Mouse (Mus musculus): ENCODE results near the gene Duox2. TPM values are rescaled to one million over a fixed set of nuclear protein-coding genes. Genes with fewer than 3 reads are reported as not detected.
A peak's percentile ranks its signal among the peaks of the same experiment; 100 is the strongest.

Duox2 gene
- total RNA-seq, 2 experiments from 2014 or later, result 0.15 to 0.33 TPM

DNA sequence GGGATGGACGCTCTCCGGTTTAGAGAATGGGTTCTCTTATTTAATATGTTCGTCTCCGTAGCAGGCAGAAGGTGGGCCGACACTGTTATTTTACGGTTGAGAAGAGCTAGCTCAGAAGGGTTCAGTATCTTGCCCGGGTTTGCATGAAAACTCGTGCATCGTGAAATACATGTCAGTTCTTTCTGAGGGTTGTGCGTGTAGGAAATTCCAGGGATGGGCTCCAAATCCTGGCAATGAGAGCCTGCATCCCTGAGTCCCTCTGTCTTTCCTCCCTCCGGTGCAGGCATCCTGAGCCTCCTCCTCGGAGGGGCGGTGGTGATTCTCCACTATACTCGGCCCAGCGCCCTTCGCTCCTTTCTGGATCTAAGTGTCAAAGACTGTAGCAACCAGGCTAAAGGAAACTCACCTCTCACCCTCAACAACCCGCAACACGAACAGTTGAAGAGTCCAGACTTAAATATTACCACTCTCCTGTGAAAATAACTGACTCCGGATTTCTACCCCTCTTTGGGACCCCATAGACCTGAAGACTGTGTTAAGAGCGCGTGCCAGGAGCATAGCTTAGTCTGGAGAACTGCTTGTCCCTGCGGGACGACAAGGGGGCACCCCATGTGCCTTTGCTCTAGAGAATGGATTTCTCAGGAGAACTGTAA lies 3.8 kb upstream of the Duox2 start:
- no peak for DNase-seq

DNA sequence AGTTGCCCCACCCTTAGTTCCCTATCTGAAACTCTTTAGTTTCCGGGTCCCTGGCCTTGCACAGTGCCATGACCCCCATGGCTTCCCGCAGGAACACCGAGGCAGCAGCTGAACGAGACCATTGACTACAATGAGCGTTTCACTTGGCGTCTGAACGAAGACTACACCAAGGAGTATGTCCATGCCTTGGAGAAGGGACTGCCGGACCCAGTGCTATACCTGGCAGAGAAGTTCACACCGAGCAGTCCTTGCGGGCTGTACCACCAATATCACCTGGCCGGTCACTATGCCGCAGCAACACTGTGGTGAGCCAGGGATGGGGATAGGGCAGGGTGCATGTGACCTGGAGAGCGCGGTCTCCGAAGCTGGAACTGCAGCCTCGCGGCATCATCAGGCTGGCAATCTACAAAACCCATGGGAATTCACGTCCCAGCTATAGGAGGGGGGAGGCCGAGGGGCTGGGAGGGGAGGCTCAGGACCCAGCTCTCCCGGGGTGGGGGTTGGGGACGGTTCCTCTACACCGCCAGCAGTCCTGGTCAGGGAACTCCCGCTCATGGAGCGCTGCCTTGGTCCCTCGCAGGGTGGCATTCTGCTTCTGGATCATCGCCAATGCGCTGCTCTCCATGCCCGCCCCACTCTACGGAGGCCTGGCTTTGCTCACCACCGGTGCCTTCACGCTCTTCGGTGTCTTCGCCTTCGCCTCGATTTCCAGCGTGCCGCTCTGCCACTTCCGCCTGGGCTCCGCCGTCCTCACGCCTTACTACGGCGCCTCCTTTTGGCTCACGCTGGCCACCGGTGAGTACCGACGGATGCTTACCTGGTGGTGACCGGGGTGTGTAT lies 3.1 kb upstream of the Duox2 start:
- DNase-seq, result peak; percentile 61

DNA sequence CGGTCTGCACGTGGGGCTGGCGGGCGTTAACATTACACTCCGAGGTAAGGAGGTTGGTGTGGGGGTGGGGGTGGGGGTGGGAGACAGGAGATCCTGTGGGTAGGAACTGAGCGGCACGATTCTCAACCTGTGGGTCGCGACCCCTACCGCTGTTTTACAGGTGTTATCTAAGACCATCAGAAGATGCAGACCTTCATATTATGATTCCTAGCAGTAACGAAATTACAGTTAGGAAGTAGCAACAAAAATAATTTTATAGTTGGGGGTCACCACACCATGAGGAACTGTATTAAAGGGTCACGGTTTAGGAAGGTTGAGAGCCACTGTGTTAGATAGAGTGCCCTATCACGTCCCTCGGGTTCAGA lies 2.4 kb upstream of the Duox2 start:
- DNase-seq, result no peak

DNA sequence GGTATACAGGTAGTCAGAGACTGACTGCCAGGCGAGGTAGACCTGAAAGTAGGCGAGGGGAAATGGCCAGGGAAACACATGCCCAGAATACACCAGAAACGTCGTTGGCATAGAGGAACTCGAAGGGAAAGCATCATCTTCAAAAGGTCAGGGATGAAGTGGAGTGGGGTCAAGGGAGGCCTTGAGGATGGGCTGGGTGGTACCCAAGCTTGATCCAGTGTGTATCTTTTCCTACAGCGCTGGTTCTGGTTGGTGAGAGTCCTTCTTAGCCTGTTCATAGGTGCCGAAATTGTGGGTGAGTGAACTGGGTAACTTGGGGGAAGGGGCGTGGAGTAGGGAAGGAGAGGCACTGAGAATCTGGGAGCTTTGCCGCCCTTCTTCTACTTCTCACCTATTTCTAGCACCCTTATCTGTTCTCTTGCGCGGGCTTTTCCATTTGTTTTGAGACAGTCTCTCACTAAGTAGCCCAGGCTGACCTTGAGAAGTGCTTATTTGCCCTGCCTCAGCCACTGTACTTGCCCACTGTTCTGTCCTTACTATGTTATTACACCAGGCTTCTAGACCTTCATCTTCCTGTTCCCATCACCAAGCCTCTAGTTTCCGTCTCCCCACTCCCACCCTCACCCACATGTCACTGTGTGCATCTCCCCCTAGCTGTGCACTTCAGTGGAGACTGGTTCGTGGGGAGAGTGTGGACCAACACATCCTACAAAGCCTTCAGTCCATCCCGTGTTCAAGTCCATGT lies 1.8 kb upstream of the Duox2 start:
- DNase-seq, result no peak

DNA sequence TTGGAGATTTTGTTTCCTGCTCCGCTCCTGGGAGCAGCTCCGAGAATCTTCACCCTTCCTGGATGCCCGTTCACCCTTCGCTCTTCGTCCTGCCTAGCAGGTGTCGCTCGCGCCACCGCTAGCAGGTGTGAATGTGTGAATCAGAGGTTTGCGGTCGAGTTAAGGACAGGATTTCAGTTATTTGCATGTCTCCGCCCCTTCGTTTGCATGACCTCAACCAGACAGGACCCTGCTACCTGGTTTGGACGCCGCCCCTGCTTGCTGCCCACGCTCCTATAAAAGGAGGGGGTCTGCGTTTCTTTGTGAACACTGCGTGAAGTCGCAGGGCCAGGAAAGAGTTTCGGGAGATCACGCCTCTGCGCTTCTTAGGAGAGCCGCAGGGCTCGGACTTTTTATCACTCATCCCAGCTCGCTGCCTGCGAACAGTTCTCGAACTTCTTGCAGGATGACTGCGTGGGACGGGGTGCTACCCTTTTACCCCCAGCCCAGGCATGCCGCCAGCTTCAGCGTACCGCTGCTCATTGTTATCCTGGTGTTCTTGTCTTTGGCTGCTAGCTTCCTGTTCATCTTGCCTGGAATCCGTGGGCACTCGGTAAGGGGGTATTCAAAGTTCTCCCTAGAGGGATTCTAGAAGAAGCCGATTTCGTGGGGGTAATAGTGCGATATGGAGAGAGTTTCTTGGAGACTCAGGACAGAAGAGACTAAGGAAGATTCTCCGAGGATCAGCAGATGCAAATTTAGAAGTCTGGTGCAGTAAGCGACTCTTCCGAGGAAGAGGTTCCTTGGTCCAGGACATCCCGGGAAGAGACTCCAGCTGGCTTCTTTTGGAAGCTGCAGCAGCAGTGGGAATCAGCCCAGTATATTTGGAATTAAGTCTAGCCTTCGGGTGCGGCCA lies 594 bp upstream of the Duox2 start, which contains the start of gene Duoxa2:
TSS of gene Duoxa2 (plus strand) at position 305 of the 895 bp plus-strand sequence.
- DNase-seq, result peak; percentile 19

DNA sequence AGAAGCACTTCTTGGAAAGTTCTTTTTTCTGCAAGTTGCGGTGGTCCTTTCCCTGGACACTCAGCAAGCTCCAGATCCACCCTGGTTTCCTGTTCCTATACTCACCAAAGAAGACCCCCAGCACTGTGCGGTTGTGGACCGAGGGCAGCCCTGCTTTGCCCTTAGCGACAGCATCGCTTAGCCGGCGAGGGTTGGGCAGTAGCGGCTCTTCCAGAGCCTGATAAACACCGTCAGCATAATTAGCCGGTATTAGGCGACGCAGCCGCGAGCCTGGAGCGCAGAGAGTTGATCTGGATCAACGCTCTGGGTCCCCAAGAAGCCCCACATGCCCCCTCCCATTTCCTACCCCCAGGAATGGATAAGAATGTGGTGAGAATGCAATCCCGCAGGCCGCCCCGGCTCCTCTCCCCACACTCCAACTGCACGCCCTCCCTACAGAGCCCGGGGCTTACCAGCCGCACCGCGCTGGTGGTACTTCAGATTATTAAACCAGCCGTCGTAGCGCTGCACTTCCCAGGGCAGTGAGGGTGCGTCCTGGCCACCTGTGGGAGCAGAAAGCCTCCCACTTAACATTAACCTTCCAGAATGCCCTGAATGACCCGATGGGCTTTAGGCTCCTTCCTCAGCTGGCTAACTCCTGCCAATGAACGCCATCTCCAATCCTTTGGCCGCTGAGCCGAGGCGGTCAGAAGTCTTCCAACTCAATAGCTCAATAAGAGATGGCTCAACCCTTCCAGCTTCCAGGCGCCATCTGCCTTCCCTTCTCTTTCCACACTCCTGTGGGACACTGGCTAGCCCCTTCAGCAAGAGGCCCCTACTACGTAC lies 766 bp downstream of the Duox2 start:
- no peak for DNase-seq

DNA sequence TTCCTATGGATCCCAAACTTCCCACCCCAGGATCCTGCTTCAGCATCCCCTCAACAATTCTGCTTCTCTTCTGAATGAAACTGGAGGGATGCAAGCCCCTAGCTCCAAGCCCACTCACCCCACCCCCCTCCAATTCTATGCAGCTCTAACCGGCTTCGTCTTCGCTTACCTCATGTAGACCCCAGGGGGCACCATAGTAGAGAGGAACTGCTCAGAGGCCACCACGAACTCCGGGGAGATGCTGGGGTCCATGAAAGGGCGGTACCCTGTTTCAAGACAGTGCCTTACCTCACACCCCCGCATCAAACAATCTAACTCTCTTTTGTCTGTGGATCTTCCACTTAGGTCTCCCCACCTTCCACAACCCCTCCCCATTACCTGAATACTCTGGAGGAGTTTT lies 3.3 kb downstream of the Duox2 start:
- DNase-seq, result no peak

DNA sequence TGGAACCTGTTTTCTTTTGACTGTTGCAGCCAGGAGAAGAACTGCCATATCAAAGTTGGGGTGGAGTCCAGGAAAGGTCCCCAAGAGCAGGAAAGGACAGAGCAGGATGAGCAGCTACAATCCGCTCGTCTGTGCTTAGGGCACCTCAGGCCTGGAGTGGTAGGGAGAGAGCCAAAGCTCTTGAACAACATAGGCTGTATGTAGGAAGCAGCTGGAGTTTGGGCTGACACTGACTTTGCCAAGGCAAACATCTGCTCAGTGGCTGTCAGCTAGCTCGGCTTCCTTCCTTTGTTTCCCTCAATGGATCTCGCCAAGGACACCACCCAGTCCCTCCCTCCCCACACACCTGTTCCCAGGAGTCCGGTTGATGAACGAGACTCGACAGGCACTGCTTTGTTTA lies 12.1 kb downstream of the Duox2 start:
- no peak for DNase-seq

DNA sequence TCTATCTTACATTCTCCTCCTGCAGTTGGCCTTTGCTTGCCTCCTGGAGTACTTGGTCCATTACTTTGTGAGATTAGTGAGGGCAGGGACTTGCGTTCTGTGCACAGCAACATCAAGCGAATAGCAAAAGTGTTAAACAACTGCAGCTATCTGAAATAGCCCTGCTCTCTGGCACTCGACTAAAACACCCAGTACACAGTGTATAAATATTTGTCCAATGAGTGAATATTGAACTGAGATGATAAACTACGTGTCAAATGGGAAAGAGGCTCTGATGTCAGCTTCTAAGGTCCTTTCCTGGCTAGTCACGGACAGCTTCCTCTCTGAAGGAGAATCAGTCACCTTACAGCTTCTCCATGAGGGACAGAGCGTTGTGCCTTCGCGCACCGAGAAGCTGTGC lies 14.2 kb downstream of the Duox2 start:
- DNase-seq, result no peak

DNA sequence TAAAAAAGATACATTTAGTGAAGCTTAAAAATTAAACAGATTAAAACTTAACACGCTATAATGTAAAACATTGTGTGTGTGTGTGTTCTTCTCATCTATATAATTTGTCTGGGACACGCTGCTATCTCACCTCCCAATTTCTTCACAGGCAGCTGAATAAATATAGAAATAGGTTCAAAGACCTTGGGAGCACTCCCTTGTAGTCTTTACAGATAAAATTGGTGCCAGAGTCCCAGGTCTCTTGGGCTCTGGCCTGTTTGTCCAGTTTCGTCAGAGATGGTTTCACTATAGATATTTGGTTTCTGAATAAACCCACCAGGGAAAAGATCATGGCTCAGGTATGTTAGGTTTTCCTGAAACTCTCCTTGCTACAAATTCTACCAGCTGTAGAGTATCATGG lies 19.5 kb downstream of the Duox2 start:
- DNase-seq, result no peak

DNA sequence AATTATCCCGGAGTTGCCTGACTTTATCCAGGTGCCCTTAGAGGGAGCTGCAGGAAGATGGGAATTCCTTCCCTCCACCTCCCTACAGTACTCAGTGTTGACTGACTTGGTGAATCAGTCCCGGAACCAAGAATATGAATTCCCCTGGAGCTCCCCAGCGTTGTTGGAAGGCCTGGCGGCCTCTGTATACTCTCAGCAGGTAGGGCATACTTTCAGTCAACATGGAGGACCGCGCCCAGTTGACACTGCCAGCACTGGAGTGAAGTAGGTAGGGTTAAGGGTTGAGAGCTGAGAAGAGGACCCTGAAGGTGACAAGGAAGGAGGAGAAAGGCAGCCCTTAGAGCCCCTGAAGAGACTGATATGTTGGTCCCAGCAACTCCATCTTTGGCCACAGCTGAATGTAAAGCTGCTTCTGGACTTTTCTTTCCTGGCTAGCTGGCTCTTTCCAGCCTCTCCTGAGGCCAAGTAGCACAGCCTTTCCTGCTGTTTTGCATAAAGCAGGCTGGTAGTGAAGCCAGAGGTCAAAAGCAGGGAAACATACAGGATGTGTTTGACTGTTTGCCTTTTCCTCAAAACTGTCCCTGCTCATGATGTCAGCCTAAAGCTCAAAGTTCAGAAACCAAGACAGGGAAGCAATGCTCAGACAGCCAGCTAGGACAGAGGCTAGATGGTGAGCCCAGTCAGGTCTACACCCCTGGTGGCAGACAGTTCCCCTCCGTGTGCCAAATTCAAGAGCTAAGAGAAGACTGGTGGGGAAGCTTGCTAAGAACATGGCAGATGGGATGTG lies 31.6 kb downstream of the Duox2 start:
- DNase-seq, result no peak

DNA sequence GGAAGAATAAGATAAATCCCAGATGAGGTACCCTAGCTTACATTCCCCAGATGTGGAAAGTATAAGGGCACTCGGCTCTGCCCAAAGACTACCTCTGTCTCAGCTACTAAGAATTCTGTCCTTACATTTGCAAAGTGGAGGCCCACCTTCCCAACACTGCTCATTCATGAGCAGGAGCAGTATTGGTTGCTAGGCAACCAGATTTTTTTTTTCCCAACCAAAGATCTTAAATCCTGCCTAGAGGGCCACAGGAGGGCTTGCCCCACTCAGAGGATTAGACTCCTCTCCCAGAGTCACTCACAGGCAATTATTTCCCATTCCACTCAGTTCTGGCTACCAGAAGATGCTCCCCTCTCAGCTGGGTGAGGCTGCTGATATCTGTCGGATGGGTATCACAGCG lies 33.6 kb downstream of the Duox2 start:
- no peak for DNase-seq

DNA sequence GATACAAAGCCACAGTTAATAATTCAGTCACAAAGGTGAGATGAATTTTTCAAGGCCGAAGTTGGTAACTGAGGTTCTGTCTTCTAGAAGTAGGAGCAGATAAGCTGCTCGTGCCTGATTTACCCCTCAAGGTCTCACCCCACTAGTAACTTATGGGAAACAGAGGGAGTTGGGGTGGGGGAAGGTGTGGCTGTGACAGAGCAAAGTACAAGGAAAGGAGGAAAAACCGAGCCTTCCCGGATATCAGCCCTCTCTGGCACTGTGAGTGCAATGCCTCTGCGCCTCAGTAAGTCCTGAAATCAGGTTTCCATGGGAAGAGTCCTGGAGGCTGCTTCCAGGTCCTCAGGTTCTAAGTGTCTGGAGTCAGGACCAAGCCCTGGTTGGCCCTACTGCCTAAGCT lies 37.5 kb downstream of the Duox2 start:
- DNase-seq, result no peak

DNA sequence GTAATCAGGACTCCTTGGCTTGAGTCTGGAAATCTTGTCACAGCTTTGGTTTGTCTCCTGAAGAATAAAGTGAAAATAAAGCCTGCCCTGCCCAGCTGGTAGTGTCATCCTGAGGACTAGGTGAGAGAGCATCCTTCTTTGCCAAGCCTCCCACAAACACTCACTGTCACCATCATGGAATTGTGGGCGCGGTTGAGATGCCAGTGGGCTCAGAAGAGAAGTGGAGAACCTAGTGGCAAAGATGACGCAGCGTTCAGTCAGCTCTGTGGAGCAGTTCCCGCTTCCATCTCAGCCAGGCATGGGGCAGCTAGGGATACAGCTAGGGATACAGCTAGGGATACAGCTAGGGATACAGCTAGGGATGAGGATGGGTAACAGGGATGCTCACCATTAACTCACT lies 42.3 kb downstream of the Duox2 start:
- DNase-seq, result no peak

DNA sequence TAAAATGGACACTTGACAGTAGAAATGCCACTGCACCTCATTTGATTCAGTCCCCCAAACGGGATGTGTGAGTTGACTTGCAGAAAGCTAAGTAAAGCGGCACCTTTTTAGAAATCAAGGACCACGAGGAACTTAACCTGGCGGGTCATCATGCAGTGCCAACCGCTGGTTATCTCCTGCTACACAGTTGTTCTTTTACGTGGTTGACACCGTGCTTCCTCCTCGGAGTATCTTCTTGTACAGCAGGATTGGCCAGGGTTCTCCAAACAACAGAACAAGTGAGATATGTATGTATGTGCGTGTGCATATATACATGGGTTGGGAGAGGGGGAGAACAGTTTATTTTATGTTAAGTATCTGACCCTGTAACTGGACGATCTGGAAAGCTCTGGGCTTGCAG lies 50.5 kb downstream of the Duox2 start:
- DNase-seq, result no peak

DNA sequence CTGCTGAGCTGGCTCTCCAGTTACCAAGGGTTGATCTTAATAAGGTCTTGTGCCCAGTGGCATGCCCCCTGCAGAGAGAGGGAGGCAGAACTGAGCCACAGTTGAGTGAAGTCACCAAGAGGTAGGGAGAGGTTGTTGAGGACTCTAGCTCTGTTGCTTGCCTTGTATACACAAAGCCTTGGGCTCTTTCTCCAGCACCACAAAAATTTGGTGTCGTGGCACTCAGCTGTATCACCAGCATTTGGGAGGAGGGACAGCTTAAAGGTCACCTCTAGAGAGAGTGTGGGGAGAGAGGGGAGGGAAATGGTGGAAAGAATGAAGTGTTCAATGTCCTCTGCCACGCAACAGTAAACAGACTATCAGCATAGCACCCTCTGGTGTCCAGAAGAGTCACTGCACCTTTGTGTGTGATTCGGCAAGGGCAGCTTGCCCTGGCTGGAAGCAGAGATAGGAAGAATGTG lies 54.5 kb downstream of the Duox2 start:
- DNase-seq, result peak; percentile 81

DNA sequence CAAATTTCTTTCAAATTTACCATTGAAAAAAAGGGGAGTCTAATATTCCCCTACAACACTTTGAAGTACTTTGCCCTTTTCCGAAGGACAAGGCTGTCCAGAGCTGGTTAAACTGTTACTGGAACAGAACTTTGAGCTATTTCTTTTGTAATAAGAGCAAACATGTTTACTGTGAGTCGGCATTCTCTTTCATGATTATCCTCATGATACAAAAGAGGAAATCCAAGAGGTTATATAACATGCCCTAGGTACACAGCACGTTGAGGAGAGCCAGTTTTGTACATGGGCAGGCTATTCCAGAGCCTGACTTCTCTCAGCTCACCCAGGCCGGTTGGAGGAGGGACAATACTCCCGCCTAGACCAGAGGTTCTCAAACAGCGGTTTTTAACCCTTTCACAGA lies 56.3 kb downstream of the Duox2 start:
- DNase-seq, result no peak

DNA sequence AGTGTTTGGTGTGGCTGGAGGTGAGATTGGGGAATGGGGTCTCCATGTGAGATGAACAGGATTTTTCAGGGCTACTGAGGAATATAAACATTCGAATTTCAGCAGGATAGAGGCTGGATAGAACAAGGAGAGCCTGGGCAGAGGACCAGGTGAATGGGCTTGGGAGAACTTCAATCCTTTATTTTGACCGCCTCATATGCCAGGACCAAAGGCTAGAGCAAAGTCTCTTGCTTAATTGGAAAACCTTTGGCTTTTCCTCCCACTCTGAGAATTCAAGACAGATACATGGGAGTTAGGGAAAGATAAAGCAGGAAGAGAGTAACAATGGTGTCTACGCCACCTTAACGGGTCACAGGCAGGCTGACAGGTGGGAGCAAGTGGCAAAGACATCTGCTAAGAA lies 57.0 kb downstream of the Duox2 start:
- no peak for DNase-seq

DNA sequence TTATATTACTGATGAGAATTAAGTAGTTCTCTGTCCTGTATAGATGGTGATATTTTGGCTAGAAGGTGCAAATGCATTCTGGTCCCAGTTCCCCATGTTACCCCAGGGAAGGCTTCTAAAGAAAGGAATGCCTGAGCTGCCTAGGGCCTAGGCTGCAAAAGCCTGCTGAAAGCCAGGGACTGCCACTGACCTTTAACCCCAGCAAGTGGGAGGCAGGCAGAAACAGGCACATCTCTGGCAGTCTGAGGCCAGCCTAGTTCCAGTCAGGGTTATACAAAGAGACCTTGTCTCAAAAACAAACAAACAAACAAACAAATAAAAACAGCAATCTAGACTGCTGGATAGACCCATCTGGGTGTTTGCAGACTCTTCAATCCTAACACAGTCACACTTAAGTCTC lies 57.5 kb downstream of the Duox2 start:
- DNase-seq, result no peak

DNA sequence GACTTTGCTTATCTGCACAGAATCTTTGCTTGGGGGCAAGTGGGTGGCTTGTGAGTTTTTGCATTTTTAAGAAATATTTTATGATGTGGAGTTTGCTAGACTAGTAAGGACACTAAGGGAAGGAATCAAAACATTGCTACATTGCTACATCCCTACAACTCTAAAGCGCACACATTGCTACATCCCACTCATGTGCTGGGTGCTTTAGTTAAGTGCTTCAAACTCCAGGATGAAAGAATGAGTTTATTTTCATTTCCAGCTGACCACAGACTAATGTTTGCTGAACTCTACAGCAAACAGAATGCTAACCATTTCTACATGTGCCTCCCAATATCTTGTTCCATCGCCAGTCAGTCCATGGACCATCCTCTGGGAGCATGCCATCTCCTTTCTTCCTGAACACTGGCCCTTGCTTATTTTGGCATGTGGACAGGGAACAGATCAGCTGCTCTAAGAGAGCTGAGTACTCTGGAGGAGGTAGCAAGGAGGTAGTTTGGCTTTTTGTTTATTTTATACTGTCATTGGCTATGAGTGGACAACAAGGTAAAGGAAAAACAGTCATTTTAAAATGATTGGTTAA lies 60.3 kb downstream of the Duox2 start:
- DNase-seq, result no peak
